Mouse (Mus musculus): ENCODE measurements at regions not wholly inside any gene's neighbourhood (a gene's known extent, or its start where the extent isn't known, plus 50 kb on each side); places are given as distances from the start of the nearest gene placed in this dataset.

DNA sequence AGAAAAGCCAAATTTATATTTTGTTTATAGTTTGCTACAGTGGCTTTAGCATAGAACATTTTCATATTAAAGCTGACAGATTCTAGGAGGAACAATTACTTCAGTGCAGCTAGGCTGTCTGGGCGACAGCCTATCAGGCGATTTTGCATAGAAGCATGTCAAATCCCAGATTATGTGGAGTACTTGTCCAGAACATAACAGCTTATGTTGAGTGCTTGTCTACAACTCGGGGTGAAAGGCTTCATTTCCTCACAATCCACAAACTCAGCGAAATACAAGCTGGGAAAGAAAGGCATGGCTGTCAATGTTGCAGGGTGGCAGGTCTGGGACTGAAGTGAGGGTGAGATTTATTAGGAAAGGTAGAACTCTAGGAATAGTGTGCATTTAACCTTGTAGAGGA, 77.8 kb downstream of the Cetn3 start:
- TF ChIP-seq CTCF (IDR thresholded peaks at IDR 0.05; ENCODE audit: low read depth) (no peak), EP300 (optimal IDR thresholded peaks at IDR 0.05) (no peak)
